Mouse (Mus musculus) small intestine, adult 2 months (tissue): Measurements from ENCODE around the gene Hsd17b1. TPM values are rescaled to one million over a fixed set of nuclear protein-coding genes. Genes with fewer than 3 reads are reported as not detected.

Source experiments
- H3K27ac ChIP-seq: fragments of 200-500 bp; 2 replicates; pipeline ENCODE4 v1.5.1; 2012; ENCODE audit warnings: low read depth, low read length, control low read depth, inconsistent platforms; ENCODE audit not compliant: insufficient read depth
- H3K27me3 ChIP-seq: fragments of 200-500 bp; 2 replicates; pipeline ENCODE4 v1.6.1; 2012; ENCODE audit warnings: mild to moderate bottlenecking, moderate library complexity, low read length, inconsistent platforms; ENCODE audit not compliant: control insufficient read depth, insufficient read depth
- H3K36me3 ChIP-seq: fragments of 200-500 bp; 2 replicates; pipeline ENCODE4 v1.6.1; 2012; ENCODE audit warnings: mild to moderate bottlenecking, low read length, control low read depth, inconsistent platforms; ENCODE audit not compliant: control insufficient read depth, insufficient read depth
- H3K4me1 ChIP-seq: fragments of 200-500 bp; 2 replicates; pipeline ENCODE4 v1.6.1; 2012; ENCODE audit warnings: low read length, inconsistent platforms, mixed read lengths; ENCODE audit not compliant: control insufficient read depth, insufficient read depth, insufficient read length
- H3K4me3 ChIP-seq: fragments of 200-500 bp; 2 replicates; pipeline ENCODE4 v1.5.1; 2012; ENCODE audit warnings: low read depth, mild to moderate bottlenecking, control low read depth, inconsistent platforms, low read length, moderate library complexity
- CTCF ChIP-seq: fragments of 200-500 bp; IDR thresholded peaks from 2 replicates; pipeline ENCODE4 v1.5.1; 2012; ENCODE audit warnings: low read depth, mild to moderate bottlenecking, control low read depth, inconsistent platforms, low read length, moderate library complexity, mixed read lengths; ENCODE audit not compliant: insufficient replicate concordance, insufficient read length; ENCODE audit errors: extremely low read depth
- POLR2A ChIP-seq: fragments of 200-500 bp; IDR thresholded peaks from 2 replicates; pipeline ENCODE4 v1.6.1; 2012; ENCODE audit warnings: low read depth, mild to moderate bottlenecking, control low read depth, inconsistent platforms, low read length, moderate library complexity
- WGBS: fragments of 180-500 bp; shearing (Covaris S2); methylation state at CpG from one replicate; pipeline ENCODE4 v1.1.7; 2018; 5-methylcytosine and 5-hydroxymethylcytosine counted together
- polyA plus RNA-seq: library from polyadenylated mRNA; depleted of rRNA; stranded (reverse); fragments of >200 nt; gene quantifications from 2 replicates; pipeline ENCODE4 v1.2.3, GENCODE M21; 2012

Gene Hsd17b1
- polyA plus RNA-seq, 1 experiment, result 0.28 TPM

GRCm38 (mm10) chr11:101060126-101060525, 18.1 kb upstream of the Hsd17b1 start:
- Histone ChIP-seq H3K4me1 (peaks cover 46% of the 10 kb centered on the region), H3K27me3 (no peaks in the 10 kb centered on the region), H3K27ac (peak overlapping the region; percentile 88), H3K36me3 (peaks cover 7% of the 10 kb centered on the region; the same call in 1 of the 2 replicates), H3K4me3 (no peak overlapping the region)
- TF ChIP-seq POLR2A, result no peak
- TF ChIP-seq CTCF, result no peak
- WGBS, result 56% methylated on average over 8 of the region's 8 CpGs

GRCm38 (mm10) chr11:101061049-101061448, 17.2 kb upstream of the Hsd17b1 start:
- 91% methylated on average over 5 of the region's 5 CpGs for WGBS
- TF ChIP-seq POLR2A (no peak), CTCF (no peak)
- no peak overlapping the region for H3K4me3 ChIP-seq
- H3K36me3 ChIP-seq, result peaks cover 7% of the 10 kb centered on the region; the same call in 1 of the 2 replicates
- H3K4me1 ChIP-seq, result peaks cover 40% of the 10 kb centered on the region
- no peak overlapping the region; the same call in 1 of the 2 replicates for H3K27ac ChIP-seq
- H3K27me3 ChIP-seq, result no peaks in the 10 kb centered on the region

DNA sequence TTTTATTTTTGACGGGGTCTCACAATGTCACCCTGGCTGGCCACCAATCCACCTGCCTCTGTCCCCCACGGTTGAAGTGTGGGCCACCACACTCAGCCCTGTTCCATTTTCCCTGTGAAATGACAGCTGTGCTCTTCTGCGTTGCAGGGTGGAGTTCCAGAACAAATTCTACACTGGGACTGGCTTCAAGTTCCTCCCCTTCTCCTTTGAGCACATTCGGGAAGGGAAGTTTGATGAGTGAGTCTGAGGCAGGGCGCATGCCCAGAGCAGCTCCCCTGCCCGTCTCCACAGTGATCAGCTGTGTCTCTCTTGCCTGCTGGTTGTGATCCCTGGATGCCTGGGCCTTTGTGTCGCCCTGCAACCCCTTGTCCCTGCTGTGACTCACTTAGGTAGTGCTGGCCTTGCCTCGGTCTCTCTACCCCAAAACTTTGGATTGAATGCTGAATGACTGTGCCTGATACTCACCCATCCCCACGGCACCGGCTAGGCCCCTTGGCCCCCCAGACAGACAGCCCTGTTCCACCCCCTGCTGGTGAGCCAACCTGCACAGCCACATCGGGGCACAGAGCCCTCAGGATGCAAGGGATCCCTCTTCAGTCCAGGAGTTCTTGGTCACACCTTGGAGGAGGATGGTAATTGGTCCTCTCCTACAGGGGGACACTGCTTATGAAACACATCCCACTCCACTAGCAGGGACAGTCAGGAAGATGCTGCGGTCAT, 15.9 kb upstream of the Hsd17b1 start:
- TF ChIP-seq POLR2A, result no peak
- TF ChIP-seq CTCF, result no peak
- H3K4me3 ChIP-seq, result no peak overlapping the region
- H3K27me3 ChIP-seq, result no peaks in the 10 kb centered on the region
- H3K36me3 ChIP-seq, result peaks cover 5% of the 10 kb centered on the region; the same call in 1 of the 2 replicates
- WGBS, result 74% methylated on average over 12 of the region's 12 CpGs
- peak overlapping the region; percentile 89 for H3K27ac ChIP-seq
- H3K4me1 ChIP-seq, result peaks cover 33% of the 10 kb centered on the region

DNA sequence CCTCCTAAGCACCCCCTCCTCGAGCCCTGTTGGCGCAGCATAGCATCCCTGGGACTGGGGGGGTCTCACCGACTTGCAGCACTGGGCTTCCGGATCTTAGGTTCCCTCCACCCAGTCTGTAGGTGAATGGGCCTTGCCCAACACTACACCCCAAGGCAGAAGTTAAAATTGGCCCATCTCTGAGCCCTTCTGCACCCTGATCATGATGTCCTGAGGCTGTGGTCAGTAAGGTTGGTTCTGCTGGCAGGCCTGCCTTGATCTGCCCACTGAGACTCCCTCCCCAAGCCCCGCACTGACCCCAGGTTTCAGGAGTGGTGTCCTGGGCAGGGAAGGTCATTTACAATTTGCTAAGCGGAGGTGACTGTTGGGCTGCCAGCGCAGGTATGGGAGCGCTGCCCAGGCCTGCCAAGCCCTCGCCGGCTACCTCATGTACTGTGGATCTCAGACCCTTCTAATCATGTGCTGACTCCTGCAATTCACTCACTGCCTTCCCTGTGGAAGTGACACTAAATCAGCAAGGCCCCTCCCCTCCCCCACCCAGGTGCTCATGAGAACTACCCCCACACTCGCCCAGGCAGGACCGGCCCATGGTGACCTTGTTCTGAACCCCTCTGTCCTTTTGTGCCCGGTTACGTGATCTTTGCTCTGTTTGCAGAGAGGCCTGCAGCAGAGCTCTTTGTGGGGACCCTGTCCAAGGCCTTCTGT, 15.1 kb upstream of the Hsd17b1 start:
- Histone ChIP-seq H3K27me3 (no peaks in the 10 kb centered on the region), H3K36me3 (peaks cover 5% of the 10 kb centered on the region; the same call in 1 of the 2 replicates), H3K4me1 (peaks cover 28% of the 10 kb centered on the region), H3K27ac (peak overlapping the region; percentile 89), H3K4me3 (no peak overlapping the region)
- TF ChIP-seq CTCF (no peak), POLR2A (no peak)
- whole genome bisulfite sequencing, result 45% methylated on average over 14 of the region's 14 CpGs

DNA sequence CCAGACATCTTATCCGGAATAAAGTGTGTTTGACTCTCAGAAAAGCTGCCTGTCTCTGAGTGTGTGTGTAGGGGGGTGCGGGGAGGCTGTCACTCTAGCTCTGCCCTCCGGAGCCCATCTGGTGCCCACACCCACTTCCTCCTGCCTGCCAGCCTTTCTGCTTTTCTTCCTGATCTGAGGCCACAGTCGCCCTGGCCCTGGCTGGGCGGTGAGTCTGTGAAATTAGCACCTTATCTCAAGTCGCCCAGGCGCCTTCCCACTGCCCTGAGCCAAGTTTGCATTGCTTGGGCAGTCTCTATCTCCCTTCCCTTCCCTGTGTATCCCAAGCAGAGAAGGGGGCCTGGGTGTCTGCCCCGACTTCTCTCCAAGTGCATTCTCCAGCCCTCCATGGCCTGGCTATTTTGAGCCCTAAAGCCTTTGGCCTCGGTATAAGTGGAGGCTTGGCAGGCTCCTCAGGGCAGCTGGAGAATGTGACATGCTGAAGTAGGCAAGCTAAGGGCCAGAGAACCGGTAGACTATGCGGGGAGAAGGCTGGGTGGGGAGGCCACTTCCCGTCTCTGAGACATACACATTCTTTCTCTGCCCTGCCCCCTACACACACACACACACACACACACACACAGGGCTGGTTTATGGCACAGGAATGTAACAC, 14.4 kb upstream of the Hsd17b1 start:
- H3K4me1 ChIP-seq, result peaks cover 26% of the 10 kb centered on the region
- TF ChIP-seq CTCF (no peak), POLR2A (no peak; the same call in 1 of the 2 replicates)
- WGBS, result 4% methylated on average over 12 of the region's 12 CpGs

DNA sequence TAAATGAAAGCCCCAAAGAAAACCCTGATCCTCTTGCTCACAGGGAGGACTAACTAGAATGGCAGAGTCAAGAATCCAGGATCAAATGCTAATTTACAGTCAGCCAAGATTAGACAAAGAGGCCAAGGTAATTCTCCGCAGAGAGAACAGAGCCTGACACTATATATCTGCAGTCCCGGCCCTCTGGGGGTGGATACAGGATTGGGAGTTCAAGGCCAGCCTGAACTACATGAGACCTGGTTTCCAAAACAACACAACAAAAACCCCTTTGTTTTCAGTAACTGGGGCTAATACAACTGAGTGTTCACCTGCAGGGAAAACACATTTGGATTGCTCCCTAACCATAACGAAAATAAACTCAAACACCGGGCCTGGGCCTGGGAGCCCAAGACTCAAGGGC, 13.7 kb upstream of the Hsd17b1 start:
- H3K27ac ChIP-seq, result peak overlapping the region; percentile 89
- peaks cover 4% of the 10 kb centered on the region; the same call in 1 of the 2 replicates for H3K36me3 ChIP-seq
- H3K4me3 ChIP-seq, result no peak overlapping the region
- no peaks in the 10 kb centered on the region for H3K27me3 ChIP-seq
- no peak for TF ChIP-seq POLR2A
- TF ChIP-seq CTCF, result no peak
- peaks cover 26% of the 10 kb centered on the region for H3K4me1 ChIP-seq
- 16% methylated on average over 4 of the region's 4 CpGs for WGBS

More for the DNA sequence above, 14.4 kb upstream of the Hsd17b1 start:
- Histone ChIP-seq H3K27ac (peak overlapping the region; percentile 89), H3K36me3 (peaks cover 4% of the 10 kb centered on the region; the same call in 1 of the 2 replicates), H3K4me3 (no peak overlapping the region), H3K27me3 (no peaks in the 10 kb centered on the region)

DNA sequence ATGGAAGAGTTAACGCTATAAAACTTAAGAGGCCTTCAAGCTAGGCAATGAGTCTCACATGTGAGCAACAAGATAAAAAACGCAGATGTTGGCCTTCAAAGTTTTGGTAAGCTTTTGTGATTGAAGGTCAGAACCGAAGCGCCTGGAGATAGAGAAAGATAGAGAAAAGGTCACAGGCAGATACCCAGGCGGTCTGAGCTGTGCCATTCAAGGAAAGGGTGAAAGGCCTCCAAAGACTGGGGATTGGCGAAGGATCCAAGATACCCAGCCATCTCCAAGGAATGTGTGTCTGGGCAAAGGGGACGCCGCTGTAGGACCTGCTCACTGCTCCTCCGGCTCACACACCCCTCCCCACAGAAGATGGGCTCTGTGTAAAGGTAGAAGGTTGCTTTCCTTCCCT, 13.2 kb upstream of the Hsd17b1 start:
- no peak for TF ChIP-seq POLR2A
- TF ChIP-seq CTCF, result no peak
- H3K27me3 ChIP-seq, result no peaks in the 10 kb centered on the region
- no peak overlapping the region for H3K4me3 ChIP-seq
- H3K27ac ChIP-seq, result no peak overlapping the region
- peaks cover 26% of the 10 kb centered on the region for H3K4me1 ChIP-seq
- 47% methylated on average over 9 of the region's 9 CpGs for WGBS
- peaks cover 4% of the 10 kb centered on the region; the same call in 1 of the 2 replicates for H3K36me3 ChIP-seq
